Mouse (Mus musculus): Measurements from ENCODE around the gene Ergic1. TPM values are rescaled to one million over a fixed set of nuclear protein-coding genes. Genes with fewer than 3 reads are reported as not detected.

Ergic1 gene
- polyA plus RNA-seq, 1 experiment from 2014 or later = 118 TPM

DNA sequence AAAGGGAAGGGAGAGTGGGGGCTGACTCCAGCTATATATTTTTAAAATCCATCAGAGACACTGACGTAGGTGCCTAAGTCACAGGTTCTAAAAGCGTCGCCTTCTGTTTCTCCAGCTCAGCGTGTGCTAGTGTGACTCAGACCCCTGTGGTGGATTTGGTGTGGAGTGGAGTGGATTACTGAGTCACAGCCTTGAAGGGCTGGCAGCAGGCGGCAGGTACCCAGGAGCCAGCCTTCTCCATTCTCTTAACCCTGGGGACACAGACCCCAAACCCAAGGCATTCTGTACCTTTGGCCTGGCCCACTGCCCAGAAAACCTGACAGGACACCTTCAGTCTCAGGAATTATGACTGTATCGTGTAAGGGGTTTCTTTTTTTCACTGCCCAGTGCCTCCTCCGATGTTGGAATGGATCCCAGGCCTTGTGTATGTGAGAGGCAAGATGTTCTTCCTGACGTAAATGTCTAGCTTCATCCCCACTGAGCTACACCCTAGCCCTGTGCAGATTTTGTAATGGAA, 70.6 kb downstream of the Ergic1 start:
- Histone ChIP-seq H3K36me3 (peaks cover 72% of the 10 kb centered on the region), H3K27ac (replicated peaks) (no peak overlapping the region), H3K9me3 (replicated peaks) (no peaks in the 10 kb centered on the region), H3K27me3 (no peaks in the 10 kb centered on the region), H3K9ac (no peak overlapping the region), H3K4me3 (replicated peaks) (no peak overlapping the region), H3K4me1 (no peaks in the 10 kb centered on the region), H3K4me2 (replicated peaks) (no peak overlapping the region)
- no peak for ATAC-seq (ENCODE audit: insufficient number of reproducible peaks, low FRiP score, low TSS enrichment, low read depth)
- 82% methylated on average over 8 of the region's 8 CpGs for WGBS

GRCm38 (mm10) chr17:26633186-26633585, 71.9 kb downstream of the Ergic1 start:
- no peak overlapping the region for H3K4me3 ChIP-seq (replicated peaks)
- no peaks in the 10 kb centered on the region for H3K27me3 ChIP-seq
- H3K4me2 ChIP-seq (replicated peaks) = no peak overlapping the region
- 95% methylated on average over 9 of the region's 9 CpGs for WGBS
- no peak overlapping the region for H3K27ac ChIP-seq (replicated peaks)
- H3K9me3 ChIP-seq (replicated peaks) = no peaks in the 10 kb centered on the region
- no peak overlapping the region for H3K9ac ChIP-seq
- ATAC-seq (ENCODE audit: insufficient number of reproducible peaks, low FRiP score, low TSS enrichment, low read depth) = no peak
- H3K36me3 ChIP-seq = peaks cover 62% of the 10 kb centered on the region
- H3K4me1 ChIP-seq = no peaks in the 10 kb centered on the region

- no peak overlapping the region for H3K27ac ChIP-seq (replicated peaks)
- no peaks in the 10 kb centered on the region for H3K4me1 ChIP-seq
- H3K9me3 ChIP-seq (replicated peaks) = no peaks in the 10 kb centered on the region
- H3K4me2 ChIP-seq (replicated peaks) = no peak overlapping the region
- H3K27me3 ChIP-seq = no peaks in the 10 kb centered on the region
- H3K9ac ChIP-seq = no peak overlapping the region
- peaks cover 62% of the 10 kb centered on the region for H3K36me3 ChIP-seq
- H3K4me3 ChIP-seq (replicated peaks) = no peak overlapping the region
- 91% methylated on average over 9 of the region's 9 CpGs for whole genome bisulfite sequencing
- no peak for ATAC-seq (ENCODE audit: insufficient number of reproducible peaks, low FRiP score, low TSS enrichment, low read depth)
These were observed 72.6 kb downstream of the Ergic1 start for GRCm38 (mm10) chr17:26633926-26634325.

DNA sequence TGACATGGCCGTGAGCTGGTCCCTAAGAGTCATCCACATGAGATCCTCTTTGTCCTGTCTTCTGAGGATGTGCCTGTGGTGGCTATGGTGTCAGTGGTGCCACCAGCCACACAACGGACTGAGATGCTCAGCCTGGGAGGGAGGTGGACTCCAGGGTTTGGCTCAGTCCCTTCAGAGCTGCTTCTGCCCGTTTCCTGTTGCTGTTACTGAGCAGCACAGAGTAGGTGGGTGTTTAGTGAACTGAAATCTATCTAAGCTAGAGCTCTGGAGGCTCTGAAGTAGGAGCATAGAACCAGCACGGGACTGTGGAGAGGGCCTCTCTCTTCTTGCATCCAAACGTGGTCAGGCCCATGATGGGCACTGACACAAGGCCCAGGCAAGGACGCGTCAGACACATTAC, 73.2 kb downstream of the Ergic1 start:
- no peaks in the 10 kb centered on the region for H3K9me3 ChIP-seq (replicated peaks)
- H3K4me2 ChIP-seq (replicated peaks) = no peak overlapping the region
- peaks cover 66% of the 10 kb centered on the region for H3K36me3 ChIP-seq
- no peak overlapping the region for H3K4me3 ChIP-seq (replicated peaks)
- WGBS = 87% methylated on average over 7 of the region's 7 CpGs
- no peak for ATAC-seq (ENCODE audit: insufficient number of reproducible peaks, low FRiP score, low TSS enrichment, low read depth)
- no peak overlapping the region for H3K27ac ChIP-seq (replicated peaks)
- H3K9ac ChIP-seq = no peak overlapping the region
- H3K27me3 ChIP-seq = no peaks in the 10 kb centered on the region
- no peaks in the 10 kb centered on the region for H3K4me1 ChIP-seq

DNA sequence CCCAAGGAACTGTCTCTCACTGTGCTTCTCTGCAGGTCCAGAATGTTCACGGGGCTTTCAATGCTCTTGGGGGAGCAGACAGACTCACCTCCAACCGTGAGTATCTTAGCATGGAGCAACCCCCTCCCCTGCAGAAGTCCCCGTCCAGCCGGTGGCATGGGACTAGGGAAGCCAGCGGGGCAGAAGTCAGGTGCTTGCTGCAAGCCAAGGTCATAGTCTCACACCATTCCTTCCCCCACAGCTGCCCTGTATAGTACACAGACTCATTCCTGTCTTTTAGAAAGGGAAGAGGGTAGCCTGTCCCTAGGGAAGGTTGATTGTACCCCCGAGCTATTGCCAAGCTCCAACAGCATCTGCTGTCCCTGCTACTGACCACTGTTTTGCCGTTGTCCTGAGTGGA, 74.7 kb downstream of the Ergic1 start:
- ATAC-seq (ENCODE audit: insufficient number of reproducible peaks, low FRiP score, low TSS enrichment, low read depth) = no peak
- Histone ChIP-seq H3K4me3 (replicated peaks) (no peak overlapping the region), H3K36me3 (peaks cover 65% of the 10 kb centered on the region), H3K27me3 (no peaks in the 10 kb centered on the region), H3K9me3 (replicated peaks) (no peaks in the 10 kb centered on the region), H3K4me1 (no peaks in the 10 kb centered on the region), H3K9ac (no peak overlapping the region), H3K27ac (replicated peaks) (no peak overlapping the region), H3K4me2 (replicated peaks) (no peak overlapping the region)
- WGBS = 83% methylated on average over 7 of the region's 7 CpGs

- 76% methylated on average over 4 of the region's 4 CpGs for WGBS
- ATAC-seq (ENCODE audit: insufficient number of reproducible peaks, low FRiP score, low TSS enrichment, low read depth) = no peak
- H3K4me2 ChIP-seq (replicated peaks) = no peak overlapping the region
- H3K9me3 ChIP-seq (replicated peaks) = no peaks in the 10 kb centered on the region
- H3K36me3 ChIP-seq = peaks cover 67% of the 10 kb centered on the region
- H3K27ac ChIP-seq (replicated peaks) = no peak overlapping the region
- H3K4me1 ChIP-seq = no peaks in the 10 kb centered on the region
- H3K27me3 ChIP-seq = no peaks in the 10 kb centered on the region
- H3K9ac ChIP-seq = no peak overlapping the region
- no peak overlapping the region for H3K4me3 ChIP-seq (replicated peaks)
These were observed 76.6 kb downstream of the Ergic1 start for GRCm38 (mm10) chr17:26637851-26638250.

DNA sequence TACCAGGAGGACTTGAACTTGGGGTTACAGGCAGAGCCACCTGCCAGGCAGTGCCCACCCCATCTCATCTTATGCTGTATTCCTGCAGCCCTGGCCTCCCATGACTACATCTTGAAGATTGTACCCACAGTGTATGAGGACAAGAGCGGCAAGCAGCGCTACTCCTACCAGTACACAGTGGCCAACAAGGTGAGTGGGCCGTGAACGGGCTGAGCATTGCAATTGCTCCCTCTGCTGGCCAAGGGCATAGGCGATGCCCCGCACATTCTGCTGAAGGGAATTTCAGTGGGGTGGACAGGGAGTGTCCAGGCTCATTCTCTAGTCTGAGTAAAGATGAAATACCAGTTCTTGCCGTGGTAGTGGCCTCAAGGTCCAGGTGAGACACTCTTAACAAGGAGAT, 77.4 kb downstream of the Ergic1 start:
- Histone ChIP-seq H3K9ac (no peak overlapping the region), H3K9me3 (replicated peaks) (no peaks in the 10 kb centered on the region), H3K4me2 (replicated peaks) (no peak overlapping the region), H3K27ac (replicated peaks) (no peak overlapping the region), H3K36me3 (peaks cover 74% of the 10 kb centered on the region), H3K4me3 (replicated peaks) (no peak overlapping the region), H3K4me1 (no peaks in the 10 kb centered on the region), H3K27me3 (no peaks in the 10 kb centered on the region)
- ATAC-seq (ENCODE audit: insufficient number of reproducible peaks, low FRiP score, low TSS enrichment, low read depth) = peak; percentile 49
- 26% methylated on average over 7 of the region's 7 CpGs for WGBS

DNA sequence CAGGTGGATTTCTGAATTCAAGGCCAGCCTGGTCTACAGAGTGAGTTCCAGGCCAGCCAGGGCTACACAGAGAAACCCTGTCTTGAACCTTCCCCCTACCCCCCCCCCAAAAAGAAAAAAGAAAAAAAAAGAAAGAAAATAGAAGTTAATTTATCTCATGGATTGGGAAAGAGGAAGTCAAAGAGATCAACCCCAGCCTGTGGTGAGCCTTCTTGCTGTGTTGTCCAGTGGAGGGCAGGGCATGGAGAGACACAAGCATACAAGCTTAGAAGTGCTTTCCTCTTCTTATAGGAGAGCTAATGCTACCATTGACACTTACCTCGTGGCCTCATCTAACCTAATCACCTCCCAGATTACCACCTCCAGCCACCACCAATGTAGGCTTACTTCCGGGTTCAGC, 78.5 kb downstream of the Ergic1 start:
- no peak for ATAC-seq (ENCODE audit: insufficient number of reproducible peaks, low FRiP score, low TSS enrichment, low read depth)
- 77% methylated on average over 2 of the region's 2 CpGs for WGBS
- Histone ChIP-seq H3K27ac (replicated peaks) (no peak overlapping the region), H3K4me2 (replicated peaks) (no peak overlapping the region), H3K4me3 (replicated peaks) (no peak overlapping the region), H3K36me3 (peaks cover 74% of the 10 kb centered on the region), H3K9ac (no peak overlapping the region), H3K27me3 (no peaks in the 10 kb centered on the region), H3K9me3 (replicated peaks) (no peaks in the 10 kb centered on the region), H3K4me1 (no peaks in the 10 kb centered on the region)

- Histone ChIP-seq H3K36me3 (peaks cover 73% of the 10 kb centered on the region), H3K27me3 (no peaks in the 10 kb centered on the region), H3K4me1 (no peaks in the 10 kb centered on the region), H3K4me3 (replicated peaks) (no peak overlapping the region), H3K4me2 (replicated peaks) (no peak overlapping the region), H3K9ac (no peak overlapping the region), H3K9me3 (replicated peaks) (no peaks in the 10 kb centered on the region), H3K27ac (replicated peaks) (no peak overlapping the region)
- no peak for ATAC-seq (ENCODE audit: insufficient number of reproducible peaks, low FRiP score, low TSS enrichment, low read depth)
- 91% methylated on average over 3 of the region's 3 CpGs for WGBS
These were observed 79.0 kb downstream of the Ergic1 start for GRCm38 (mm10) chr17:26640286-26640740.

DNA sequence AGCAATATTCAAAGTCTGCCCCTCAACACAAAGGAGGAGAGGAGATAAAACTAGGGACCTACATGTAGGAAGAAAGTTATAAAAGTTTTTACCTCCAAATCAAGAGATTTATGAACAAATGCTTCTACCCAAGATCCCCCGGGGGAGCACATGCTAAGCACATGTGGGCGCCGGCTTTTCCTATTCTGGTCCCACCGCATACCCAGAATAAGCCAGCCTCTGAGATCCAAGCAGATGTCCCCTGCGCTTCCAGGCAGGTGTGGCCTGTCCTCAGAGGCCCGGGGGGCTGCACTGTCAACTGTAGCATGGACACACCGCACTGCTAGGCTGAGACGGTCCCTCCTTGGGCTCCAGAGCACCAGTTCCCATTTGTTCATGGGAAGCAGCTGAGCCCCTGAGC, 82.2 kb downstream of the Ergic1 start:
- 85% methylated on average over 8 of the region's 8 CpGs for WGBS
- Histone ChIP-seq H3K4me1 (no peaks in the 10 kb centered on the region), H3K36me3 (peaks cover 76% of the 10 kb centered on the region)

GRCm38 (mm10) chr17:26643993-26644392, 82.7 kb downstream of the Ergic1 start:
- Histone ChIP-seq H3K4me1 (no peaks in the 10 kb centered on the region), H3K9me3 (replicated peaks) (no peaks in the 10 kb centered on the region), H3K36me3 (peaks cover 80% of the 10 kb centered on the region), H3K9ac (no peak overlapping the region), H3K4me2 (replicated peaks) (no peak overlapping the region), H3K27ac (replicated peaks) (0 out of 2 replicates have a peak overlapping the region, but pooled peaks have one; percentile 24), H3K4me3 (replicated peaks) (no peak overlapping the region), H3K27me3 (no peaks in the 10 kb centered on the region)
- WGBS = 95% methylated on average over 2 of the region's 2 CpGs
- ATAC-seq (ENCODE audit: insufficient number of reproducible peaks, low FRiP score, low TSS enrichment, low read depth) = no peak

More for the DNA sequence above, 82.2 kb downstream of the Ergic1 start:
- Histone ChIP-seq H3K4me3 (replicated peaks) (no peak overlapping the region), H3K27me3 (no peaks in the 10 kb centered on the region), H3K9ac (no peak overlapping the region), H3K4me2 (replicated peaks) (no peak overlapping the region), H3K9me3 (replicated peaks) (no peaks in the 10 kb centered on the region), H3K27ac (replicated peaks) (no peak overlapping the region; the same call in 1 of the 2 replicates)
- ATAC-seq (ENCODE audit: insufficient number of reproducible peaks, low FRiP score, low TSS enrichment, low read depth) = no peak

All from embryonic facial prominence, embryonic 15.5 days (tissue).